Mouse (Mus musculus) CD4-positive helper T cell, adult 2 months (primary cell): ENCODE data around the gene Mboat1.

ENCODE experiments used
- DNase-seq: peaks from one replicate; pipeline ENCODE4 v3.0.0-alpha.2; 2012; ENCODE audit warnings: low read depth, missing footprints, low spot score

Gene Mboat1

DNA sequence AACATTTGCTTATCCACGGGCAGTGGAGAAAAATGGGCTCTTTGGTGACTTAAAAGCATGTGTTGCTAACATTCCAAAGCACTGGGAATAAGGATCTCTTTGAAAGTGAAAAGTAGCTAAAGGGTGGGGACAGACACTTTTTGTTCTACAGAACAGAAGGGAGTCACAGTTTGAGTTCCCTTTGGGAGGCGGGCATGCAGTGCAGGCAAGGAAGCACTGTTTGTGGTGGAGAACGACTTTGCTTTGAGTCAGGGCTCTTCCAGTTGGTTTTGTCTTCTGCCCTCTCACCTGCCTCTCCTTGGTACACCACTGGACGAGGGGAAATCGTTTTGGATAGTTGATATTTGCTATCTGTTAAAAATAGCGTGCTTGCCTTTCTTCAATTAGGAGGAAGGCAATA is 49.7 kb downstream of the Mboat1 start:
- no peak for DNase-seq

DNA sequence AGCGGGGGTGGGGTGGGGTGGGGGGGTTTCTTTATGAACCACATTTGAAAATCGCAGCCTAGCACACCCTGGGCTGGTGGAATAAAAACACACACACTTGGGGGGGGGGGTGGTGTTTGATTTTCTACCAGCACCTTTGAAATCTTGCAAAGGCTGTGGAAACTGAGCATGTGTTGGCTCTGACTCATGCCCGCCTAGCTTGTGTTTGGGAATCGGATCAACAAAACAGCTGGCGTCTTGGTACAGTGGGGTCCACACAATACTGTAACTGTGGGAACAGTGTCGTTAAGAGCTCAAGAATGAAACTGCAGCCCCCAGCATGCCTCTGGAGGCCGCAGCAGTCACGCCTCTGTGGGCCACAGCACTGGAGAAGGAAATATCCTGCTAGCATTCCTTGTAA is 50.2 kb downstream of the Mboat1 start:
- no peak for DNase-seq

DNA sequence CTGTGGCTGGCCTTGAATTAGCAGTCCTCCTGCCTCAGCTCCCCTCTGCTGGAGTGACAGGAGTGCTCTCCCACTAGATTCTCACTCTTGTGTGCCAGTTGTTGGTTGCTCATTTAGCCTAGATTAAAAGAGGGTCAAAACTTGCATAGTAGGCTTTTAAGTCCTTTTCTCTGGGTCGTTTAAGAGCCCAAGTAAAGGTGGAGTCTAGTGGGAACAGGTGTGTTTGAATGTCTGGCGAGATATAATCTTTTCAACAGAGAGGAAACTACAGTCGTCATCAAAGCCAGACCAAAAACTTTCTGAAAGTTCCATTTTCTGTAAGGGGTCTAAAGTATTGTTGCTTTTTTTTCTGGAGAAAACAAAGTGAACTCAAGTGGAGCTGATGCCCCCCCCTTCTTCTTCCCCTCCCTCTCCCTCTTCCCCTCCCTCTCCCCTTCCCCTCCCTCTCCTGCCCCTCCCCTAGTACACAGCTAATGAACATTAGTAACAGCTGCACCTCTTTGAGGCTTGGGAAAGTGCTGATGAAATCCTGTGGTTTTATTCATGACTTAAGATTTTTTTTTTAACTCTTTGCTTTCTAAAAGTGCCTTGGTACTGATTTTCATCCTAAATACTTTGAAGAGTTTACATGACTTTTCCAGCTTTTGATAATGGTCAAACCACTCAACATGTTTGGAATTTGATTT is 55.9 kb downstream of the Mboat1 start:
- DNase-seq: peak; percentile 57

DNA sequence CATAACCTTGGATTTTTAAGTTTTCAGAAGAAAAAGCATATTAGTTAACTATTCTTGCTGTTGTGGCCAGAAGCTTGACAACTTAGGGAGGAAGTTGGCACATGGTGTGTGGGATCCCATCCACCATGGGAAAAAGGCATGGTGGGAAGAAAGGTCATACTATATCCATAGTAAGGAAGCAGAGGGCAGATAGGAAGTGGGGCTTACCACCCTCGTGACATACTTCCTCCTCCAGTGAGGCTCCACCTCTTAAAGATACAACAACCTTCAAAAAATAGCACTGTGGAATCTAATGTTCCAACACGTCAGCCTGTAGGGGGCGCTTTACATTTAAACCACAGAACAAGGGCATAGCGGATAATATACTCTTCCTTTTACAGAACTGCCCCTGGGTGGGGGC is 57.1 kb downstream of the Mboat1 start:
- peak; percentile 30 for DNase-seq

DNA sequence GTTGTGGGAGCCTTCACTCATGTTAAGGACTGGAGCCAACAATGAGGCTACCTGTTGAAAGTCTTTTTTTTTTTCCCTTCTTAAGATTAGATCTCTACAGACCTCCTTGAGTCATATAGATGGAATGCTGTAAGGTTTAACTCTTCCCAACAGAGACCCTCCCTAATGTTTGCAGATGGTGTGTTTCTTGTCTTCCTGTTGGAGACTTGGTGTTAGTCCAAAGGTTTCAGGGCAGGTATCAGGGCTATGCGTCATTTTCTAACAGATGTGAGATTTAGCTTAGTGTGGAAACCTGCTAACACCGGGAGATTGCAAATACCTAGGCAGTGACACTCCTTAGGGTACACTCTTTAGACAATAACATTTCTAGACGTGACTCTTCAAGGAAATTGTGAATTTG is 58.5 kb downstream of the Mboat1 start:
- no peak for DNase-seq

DNA sequence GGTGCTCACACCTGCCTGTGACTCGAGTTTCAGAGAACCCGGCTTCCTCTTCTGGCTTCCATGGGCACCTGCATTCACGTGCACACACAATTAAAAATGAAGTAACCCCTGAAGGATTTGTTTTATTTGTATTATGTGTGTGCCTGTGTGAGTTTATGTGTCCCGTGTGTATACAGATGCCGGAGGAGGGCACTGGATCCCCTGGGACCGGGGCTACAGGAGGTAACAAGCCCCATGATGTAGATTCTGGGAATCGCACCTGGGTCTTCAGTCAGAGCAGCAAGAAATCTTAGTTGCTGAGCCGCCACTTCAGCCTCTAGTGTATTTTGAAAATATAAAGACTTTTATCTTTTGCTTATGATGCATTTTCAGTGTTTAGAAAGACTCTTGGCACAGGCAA is 60.4 kb downstream of the Mboat1 start:
- DNase-seq: no peak

DNA sequence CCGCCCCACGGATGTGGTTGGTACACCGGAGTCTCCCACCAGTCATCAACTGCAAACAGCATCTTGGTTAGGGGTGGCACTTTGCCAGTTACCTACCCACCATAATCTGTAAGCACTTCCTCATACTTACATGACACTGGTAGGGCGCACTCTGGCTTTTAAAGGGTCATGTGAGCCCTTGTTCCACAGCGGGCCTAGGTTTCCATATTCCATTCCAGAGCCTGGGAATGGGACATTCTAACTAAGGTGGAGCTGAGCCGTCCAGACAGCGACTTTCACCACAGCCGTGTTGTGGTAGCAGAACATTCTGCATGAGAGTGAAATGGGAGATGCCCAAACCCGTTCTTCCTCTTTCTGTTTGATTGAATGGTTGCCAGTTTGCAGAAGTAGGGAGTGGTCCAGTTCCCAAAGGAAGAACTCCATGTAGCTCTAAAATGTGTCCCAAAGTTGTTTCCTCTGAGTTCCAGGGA is 61.8 kb downstream of the Mboat1 start:
- peak; percentile 43 for DNase-seq

DNA sequence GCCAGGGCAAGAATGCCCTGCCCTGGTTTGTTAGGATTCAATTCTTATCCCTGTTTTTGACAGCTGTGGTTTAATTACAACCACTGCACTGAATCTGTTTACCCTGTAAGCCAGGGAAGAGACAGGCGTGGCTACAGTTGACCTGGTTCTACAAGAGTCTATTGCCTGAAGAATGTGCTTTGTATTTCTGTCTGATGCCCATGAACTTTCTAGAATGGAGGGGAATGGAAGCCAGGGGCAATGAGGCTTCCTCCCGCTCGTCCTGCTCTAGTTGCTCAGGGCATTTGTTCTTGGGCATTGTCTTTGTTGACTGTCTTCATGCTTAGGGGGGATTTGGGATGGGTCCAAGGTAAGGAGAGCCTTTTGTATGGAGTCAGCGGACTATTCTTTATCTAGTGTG is 63.5 kb downstream of the Mboat1 start:
- DNase-seq: no peak

DNA sequence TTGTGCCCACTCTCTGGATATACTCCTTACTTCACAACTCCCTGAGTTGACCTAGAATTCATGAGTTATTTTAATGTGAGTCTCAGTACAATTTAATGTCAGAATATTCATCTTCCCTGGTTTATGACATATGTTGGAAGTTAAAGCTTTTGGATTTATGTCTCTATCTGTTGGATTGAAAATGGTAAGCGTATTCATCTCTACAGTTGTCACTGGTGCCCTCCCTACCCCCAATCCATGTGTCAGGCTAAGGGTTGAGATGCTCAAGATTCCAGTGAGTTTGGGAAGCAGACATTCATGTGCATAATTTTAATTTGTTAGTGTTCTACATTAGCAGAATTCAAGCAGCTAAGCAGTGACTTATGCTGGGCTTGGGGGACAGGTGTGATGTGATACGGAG is 64.4 kb downstream of the Mboat1 start:
- DNase-seq: no peak

DNA sequence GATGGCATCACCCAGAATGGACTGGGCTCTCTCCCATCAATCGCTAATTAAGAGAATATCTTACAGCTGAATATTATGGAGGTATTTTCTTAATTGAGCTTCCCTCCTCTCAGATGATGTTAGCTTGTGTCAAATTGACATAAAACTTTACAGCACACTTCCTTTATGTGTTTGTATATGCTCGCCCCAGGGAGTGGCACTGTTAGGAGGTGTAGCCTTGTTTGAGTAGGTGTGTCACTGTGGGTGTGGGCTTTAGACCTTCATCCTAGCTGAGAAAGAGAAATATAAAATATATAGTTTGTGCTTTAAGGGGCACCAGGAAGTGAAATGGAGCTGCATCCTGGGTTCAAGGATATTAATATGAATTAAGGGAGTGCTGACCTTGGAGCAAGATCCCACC is 66.7 kb downstream of the Mboat1 start:
- DNase-seq: no peak

DNA sequence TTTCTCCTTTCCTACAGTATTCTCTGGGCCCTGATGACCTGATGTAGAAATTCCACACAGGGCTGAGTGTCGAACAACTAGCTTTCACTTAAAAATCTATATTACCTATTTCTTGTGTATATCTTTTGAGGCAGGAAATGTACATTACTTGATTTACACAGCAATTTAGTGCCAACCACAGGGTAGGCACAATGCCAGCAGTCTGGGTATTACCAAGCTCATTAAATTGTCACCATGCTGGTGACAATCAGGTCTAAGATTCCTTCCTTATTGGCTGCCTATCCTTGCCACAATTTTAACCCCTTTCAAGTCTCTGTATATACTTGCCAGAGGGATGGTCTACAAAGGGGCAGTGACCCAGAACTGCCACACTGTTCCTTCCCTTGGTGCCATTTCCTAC is 71.9 kb downstream of the Mboat1 start:
- no peak for DNase-seq

DNA sequence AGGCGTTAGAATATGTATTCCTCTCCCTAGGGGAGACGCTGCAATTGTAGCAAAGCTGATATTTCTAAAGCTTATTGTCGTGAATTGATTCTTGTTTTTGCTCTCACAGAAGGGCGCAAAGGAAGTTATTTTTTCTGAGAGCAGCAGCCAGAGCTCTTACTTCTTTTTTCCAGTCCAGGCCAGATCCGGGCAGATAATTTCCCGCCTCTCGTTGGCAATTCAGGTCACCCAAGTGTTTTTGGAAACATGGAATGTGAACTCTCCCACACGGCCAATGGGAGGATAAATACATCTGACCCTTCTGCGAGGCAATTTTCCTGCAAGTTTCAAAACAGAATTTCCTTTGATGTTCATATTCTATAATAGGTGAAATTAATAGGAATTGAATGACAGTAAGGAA is 77.0 kb downstream of the Mboat1 start:
- DNase-seq: no peak

DNA sequence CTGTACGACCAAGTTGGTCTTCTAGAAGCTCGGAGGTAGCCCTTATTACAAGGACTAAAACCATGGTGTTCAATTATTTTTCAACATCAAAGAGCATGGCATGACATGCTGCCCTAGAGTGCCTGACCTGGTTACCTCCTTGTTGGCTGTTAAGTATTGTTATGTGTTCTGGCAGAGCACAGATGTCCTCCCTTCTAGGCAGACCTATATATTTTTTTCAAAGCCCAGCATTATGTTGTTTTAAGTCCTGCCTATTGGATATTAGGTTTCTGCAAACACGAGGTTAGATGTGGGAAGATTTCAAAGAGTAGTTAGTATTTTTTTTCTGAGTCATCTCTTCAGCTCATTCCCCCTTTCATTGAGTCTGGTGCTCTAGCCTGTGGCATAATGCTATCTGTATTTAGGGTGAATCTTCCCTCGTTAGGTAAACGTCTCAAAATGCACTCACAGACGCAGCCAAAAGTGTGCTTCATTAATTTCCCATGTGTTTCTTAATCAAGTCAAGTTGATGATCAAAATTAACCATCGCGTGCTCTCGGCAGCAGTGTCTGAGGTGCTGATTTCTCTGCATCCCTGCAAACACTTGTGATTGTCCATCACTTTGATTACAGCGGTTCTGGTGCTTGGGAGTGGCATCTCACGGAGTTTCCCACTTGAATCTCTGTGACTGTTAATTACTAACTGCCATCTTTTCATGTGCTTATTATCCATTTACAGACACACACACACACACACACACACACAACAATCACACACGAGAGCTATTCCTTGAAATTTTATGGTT is 81.5 kb downstream of the Mboat1 start:
- no peak for DNase-seq

DNA sequence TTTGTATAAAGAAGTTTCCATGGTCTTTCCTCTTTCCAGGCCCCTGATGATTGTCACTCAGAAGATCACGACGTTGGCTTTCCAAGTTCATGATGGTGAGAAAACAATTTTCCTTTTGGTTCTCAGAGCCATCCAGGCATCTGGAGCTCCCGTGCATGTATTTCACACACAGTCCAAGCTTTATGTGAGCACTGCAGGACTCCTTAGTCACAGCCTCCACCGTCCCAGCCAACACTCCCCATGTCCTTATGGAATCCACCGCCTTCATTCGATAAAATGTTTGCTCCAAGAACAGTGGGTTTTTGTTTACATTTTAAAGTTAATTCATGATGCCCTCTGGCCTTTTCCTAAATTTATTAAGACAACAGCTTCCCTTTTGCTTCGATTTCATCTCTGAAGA is 83.3 kb downstream of the Mboat1 start:
- no peak for DNase-seq

DNA sequence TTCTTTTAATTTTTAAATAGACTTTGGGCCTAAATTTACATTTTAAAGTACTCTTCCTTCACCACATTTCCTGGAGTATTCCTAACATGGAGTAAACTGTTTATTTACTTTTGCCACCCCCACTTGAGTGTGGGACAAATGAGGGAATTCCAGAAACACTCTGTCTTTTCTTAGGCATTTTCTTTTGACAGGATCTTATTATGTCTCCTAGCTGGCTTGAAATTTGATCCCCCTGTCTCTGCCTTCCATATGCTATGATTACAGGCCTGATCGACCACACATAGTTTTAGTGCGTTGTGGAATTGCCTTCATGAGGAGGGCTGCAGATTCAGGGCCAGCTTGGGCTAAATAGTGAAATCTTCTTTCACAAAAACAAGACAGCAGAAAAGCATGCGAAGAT is 85.0 kb downstream of the Mboat1 start:
- DNase-seq: no peak

DNA sequence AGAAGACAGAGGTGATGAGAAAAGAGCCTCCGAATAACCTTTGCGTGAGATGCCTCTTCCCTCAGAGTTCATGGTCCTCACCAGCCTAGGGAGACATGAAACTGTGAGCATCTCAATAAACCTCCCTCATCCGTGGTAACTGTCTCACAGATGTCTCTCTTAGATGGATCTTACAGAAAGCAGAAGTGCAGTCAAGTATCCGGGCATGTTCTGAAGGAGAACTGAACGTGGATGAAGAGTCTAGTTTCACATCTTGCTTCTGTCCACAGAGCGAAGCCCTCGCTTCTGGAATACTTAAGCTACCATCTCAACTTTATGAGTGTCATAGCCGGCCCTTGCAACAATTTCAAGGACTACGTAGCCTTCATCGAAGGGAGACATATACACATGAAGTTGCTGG is 87.8 kb downstream of the Mboat1 start:
- no peak for DNase-seq

DNA sequence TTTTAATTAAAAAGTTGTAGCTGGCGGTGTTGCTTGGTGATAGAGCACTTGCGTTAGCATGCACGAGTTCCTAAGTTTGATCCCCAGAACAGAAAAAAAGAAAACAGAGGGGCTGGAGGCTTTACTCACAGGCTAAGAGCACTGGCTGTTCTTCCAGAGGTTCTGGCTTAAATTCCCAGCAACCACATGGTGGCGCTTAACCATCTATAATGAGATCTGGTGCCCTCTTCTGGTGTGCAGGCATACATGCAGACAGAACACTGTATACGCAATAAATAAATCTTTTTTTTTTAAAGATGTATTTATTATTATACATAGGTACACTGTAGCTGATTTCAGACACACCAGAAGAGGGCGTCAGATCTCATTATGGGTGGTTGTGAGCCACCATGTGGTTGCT is 88.4 kb downstream of the Mboat1 start:
- DNase-seq: no peak

DNA sequence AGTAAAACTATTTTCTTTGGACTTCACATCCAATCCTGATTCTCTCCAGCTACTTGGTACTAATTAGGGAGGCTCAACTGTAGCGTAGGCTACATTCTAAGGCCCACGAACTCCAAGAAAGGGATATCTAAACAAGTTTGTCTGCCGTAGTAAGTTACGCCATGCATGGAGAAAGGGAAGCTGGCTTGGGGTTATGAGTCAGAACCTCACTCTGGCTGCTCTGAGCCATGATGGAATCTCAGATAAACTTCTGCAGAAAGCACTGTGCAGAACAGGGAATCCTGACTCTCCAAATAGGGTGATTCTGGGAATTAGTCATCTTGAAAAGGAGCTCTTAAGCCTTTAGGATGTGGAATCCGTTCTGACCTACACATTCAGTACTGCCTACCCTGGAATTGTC is 92.5 kb downstream of the Mboat1 start:
- no peak for DNase-seq

DNA sequence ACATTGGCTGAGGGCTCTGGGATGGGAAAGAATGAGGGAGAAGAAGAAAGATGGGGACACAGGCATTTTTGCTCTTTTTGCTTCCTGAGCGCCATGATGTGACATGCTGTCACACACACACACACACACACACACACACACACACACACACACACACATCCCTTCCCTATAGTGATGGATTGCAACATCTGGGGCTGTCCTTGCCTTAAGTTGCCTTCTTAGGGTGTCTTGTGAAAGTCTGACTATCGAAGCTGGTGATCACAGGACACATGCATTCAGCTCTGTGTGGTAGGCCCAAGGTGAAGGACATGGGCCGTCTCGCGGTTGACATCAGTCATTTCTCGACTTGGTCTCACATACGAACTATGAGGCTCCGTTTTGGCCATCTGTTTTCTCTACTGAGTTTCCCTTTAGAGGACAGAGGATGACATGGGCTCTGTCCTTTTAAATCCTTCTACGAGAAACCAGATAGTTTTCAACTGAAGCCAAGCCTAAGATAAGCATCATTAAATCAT is 93.4 kb downstream of the Mboat1 start:
- no peak for DNase-seq

DNA sequence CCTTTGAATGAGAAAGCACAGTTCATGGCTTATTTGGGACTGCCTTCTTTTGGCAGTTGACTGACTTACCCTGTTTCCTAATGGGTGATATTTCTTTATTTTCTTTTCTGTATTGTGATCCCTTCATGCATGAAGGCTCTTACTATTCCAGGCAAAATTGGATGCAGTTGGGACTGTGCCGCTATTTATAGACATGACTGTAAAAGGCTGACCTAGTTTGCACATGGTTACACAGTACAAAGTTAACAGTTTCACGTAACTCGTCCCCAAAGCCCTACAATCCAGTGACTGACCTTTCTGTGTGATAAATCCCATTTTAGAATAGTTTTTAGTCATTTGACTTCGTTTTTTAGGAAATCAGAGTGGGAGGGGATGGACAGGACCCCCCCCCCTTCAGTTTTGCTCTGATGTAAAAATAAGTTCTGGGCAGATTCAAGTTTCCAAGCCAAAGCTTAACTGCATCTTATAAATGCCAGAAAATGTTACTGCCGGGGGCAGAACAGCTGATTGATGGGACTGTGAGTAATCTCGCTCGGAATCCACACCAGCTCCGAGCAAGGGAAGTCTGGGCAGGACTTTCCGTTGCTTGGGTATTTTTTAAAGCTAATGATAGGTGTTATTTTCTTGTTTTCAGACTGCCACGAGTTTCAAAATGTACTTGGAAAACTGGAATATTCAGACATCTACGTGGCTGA is 98.9 kb downstream of the Mboat1 start:
- no peak for DNase-seq

DNA sequence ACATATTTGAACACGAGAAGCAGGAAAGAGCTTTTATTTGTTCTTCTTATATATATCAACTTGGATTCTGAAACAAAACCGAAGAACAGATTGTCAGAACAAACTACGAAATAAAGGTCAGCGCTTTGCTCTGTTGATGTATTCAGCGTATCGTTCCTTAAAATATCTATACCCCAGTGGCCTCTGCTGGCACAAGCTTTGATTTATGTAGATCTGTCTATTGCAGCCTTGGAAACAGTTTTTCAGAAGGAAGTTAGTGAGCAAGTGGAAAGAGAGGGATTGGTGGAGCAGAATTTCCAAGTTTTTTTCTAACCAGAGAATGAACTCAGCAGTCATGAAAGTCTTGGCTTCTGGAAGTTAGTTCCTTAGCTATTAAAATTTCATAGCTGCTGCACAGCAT is 103.1 kb downstream of the Mboat1 start:
- no peak for DNase-seq

DNA sequence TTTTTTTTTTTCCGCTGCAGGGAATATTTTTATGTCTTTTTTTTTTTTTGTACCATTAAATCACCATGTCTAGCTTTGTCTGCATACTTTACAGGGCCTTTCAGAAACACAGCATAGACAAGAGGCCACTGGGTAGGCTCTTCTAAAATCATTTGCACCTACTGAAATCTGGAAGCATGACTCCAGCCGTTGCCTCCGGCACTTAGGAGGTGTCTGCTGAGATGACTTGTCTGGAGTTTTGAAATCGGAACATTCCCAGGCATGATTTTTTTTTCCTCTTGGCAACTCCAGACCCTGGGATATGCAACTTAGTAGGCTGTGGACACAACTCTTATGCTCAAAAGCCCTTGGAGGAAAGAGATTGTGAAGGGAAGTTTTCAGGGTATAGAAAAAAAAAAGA is 109.3 kb downstream of the Mboat1 start:
- DNase-seq: no peak
